Mouse (Mus musculus): ENCODE data around the gene Zswim1. TPM values are rescaled to one million over a fixed set of nuclear protein-coding genes. Genes with fewer than 3 reads are reported as not detected.
A peak's percentile ranks its signal among the peaks of the same experiment; 100 is the strongest.
"Not testable (repeated sequence)": the region's sequence is repeated elsewhere in the genome, so short reads cannot be mapped to it uniquely, and the experiment has no call there.

Zswim1 gene
- total and polyA plus RNA-seq, 3 experiments = 8.2 to 17.4 TPM; not detected in 1

GRCm38 (mm10) chr2:164862179-164862861, 39.8 kb downstream of the Zswim1 start (continued):
- no peak for TF ChIP-seq CHD1 (IDR thresholded peaks at IDR 0.05; ENCODE audit: low read depth, low read length)
- no peak for TF ChIP-seq CTCF (IDR thresholded peaks at IDR 0.05 in 2 of 3, conservative IDR thresholded peaks at IDR 0.05 in 1 of 3; ENCODE audit: control insufficient read depth in 1 of 3, insufficient read depth in 1 of 3, low read depth in 2 of 3, low read length in 3 of 3, poor library complexity in 1 of 3, severe bottlenecking in 1 of 3)
- TF ChIP-seq TCF12 (IDR thresholded peaks at IDR 0.05; ENCODE audit: low read depth, low read length) = peak; percentile 86
- no peak for TF ChIP-seq ZNF384 (IDR thresholded peaks at IDR 0.05; ENCODE audit: low read depth, low read length)
- peak; percentile 58 for TF ChIP-seq ELF1 (IDR thresholded peaks at IDR 0.05; ENCODE audit: low read depth, low read length)
- no peak for TF ChIP-seq MAFK (IDR thresholded peaks at IDR 0.05; ENCODE audit: borderline replicate concordance, low read depth, low read length)
- no peak for TF ChIP-seq POLR2A (IDR thresholded peaks at IDR 0.05; ENCODE audit: control insufficient read depth in 1 of 2, insufficient read depth in 1 of 2, low read depth in 1 of 2, low read length in 2 of 2, poor library complexity in 1 of 2)
- peak; percentile 85 for TF ChIP-seq RCOR1 (IDR thresholded peaks at IDR 0.05; ENCODE audit: low read depth, low read length)
- no peak for TF ChIP-seq USF2 (IDR thresholded peaks at IDR 0.05; ENCODE audit: borderline replicate concordance in 1 of 2, insufficient read depth in 1 of 2, low read depth in 1 of 2, low read length in 2 of 2)
- no peak for TF ChIP-seq KAT2A (conservative IDR thresholded peaks at IDR 0.05; ENCODE audit: low read depth, low read length)
- TF ChIP-seq TAL1 (IDR thresholded peaks at IDR 0.05; ENCODE audit: low read length) = peak; percentile 87
- no peak for TF ChIP-seq E2F4 (IDR thresholded peaks at IDR 0.05; ENCODE audit: borderline replicate concordance, low read depth, low read length)
- no peak for TF ChIP-seq ZKSCAN1 (IDR thresholded peaks at IDR 0.05; ENCODE audit: low read depth, low read length)
- no peak for TF ChIP-seq POLR2AphosphoS2 (IDR thresholded peaks at IDR 0.05; ENCODE audit: low read length)
- TF ChIP-seq USF1 (IDR thresholded peaks at IDR 0.05; ENCODE audit: low read depth, low read length) = 0 out of 2 replicates have a peak, but pooled peaks have one; percentile 14
- TF ChIP-seq CHD2 (IDR thresholded peaks at IDR 0.05; ENCODE audit: low read length) = no peak
- peak; percentile 72 for TF ChIP-seq ETS1 (IDR thresholded peaks at IDR 0.05; ENCODE audit: low read depth, low read length)
- TF ChIP-seq MYB (IDR thresholded peaks at IDR 0.05; ENCODE audit: low read depth, low read length) = no peak; the same call in 1 of the 2 replicates

- Histone ChIP-seq H3K36me3 (ENCODE audit: control insufficient read depth in 1 of 2, insufficient read depth in 2 of 2, low read length in 2 of 2) (peaks cover 0 to 23% of the 10 kb centered on the region in 2 experiments; a peak in 2 of 4 replicates), H3K4me1 (ENCODE audit: control insufficient read depth in 1 of 2, insufficient read depth in 2 of 2, low read length in 2 of 2) (peaks cover 24 to 45% of the 10 kb centered on the region in 2 experiments)
Measured at GRCm38 (mm10) chr2:164863411-164863810, 40.9 kb downstream of the Zswim1 start.

More at GRCm38 (mm10) chr2:164863411-164863810, 40.9 kb downstream of the Zswim1 start:
- not testable (repeated sequence) for H3K27ac ChIP-seq (ENCODE audit: control insufficient read depth, low read depth, low read length); H3K79me2 ChIP-seq (ENCODE audit: control insufficient read depth, insufficient read depth, low read length, poor library complexity); H3K9ac ChIP-seq (ENCODE audit: control insufficient read depth, low read depth, low read length, poor library complexity, severe bottlenecking); H3K27me3 ChIP-seq (ENCODE audit: control insufficient read depth in 1 of 2, insufficient read depth in 2 of 2, low read length in 2 of 2); H3K9me3 ChIP-seq (replicated peaks; ENCODE audit: insufficient read depth, low read length); H3K4me3 ChIP-seq (ENCODE audit: control insufficient read depth in 1 of 2, insufficient read depth in 1 of 2, low read depth in 2 of 2, low read length in 2 of 2)
- TF ChIP-seq POLR2A (IDR thresholded peaks at IDR 0.05; ENCODE audit: control insufficient read depth in 1 of 2, insufficient read depth in 1 of 2, low read depth in 1 of 2, low read length in 2 of 2, poor library complexity in 1 of 2) = peak in 1 of 2 experiments; percentile 62; a peak in 1 of 4 replicates
- peak; percentile 58 for TF ChIP-seq NELFE (IDR thresholded peaks at IDR 0.05; ENCODE audit: low read depth, low read length)
- TF ChIP-seq TBP (IDR thresholded peaks at IDR 0.05; ENCODE audit: low read depth, low read length) = peak; percentile 83
- peak; percentile 46 for DNase-seq (ENCODE audit: low read depth, low spot score)
